18 mouse cellular contexts compared by ENCODE assay signal in the genomic region with DNA sequence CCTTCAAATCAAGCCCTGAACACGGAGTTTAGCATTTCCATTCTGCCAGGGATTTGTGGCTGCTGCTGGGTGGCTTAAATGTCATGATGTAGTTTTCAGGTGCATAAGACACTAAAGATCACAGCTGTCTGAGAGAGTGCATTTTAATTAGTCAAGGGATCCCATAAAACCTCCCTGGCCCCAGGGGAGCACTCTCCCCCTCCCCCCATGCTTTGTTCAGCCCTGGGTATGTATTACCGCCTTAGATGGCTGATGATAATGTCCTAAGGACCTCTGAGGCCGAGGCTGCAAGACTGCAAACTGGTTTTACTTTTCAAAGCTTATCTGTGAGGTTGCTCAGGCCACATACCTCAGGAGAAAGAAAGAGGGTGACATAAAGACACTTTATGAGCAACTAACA.
"Had no signal": no experiment of that assay in that cellular context is flagged by ENCODE, and none has a peak within 500 bp of the region (broad histone marks: within the 10 kb centered on the region; RNA-seq: fewer than 3 reads in every experiment).

No protein-coding gene starts in this region.

- ATAC-seq: liver, postnatal 0 days; lung, postnatal 0 days; midbrain, embryonic 13.5 days; midbrain, embryonic 15.5 days had no signal

- H3K27ac ChIP-seq: liver, embryonic 15.5 days; lung, embryonic 15.5 days; macrophage; midbrain, embryonic 13.5 days; midbrain, embryonic 15.5 days; stomach, embryonic 15.5 days; stomach, postnatal 0 days had no signal

- H3K9ac ChIP-seq: liver, embryonic 15.5 days; liver, postnatal 0 days; lung, embryonic 15.5 days; midbrain, embryonic 13.5 days; midbrain, embryonic 15.5 days; stomach, embryonic 15.5 days had no signal

- H3K27me3 ChIP-seq: liver, embryonic 15.5 days; lung, embryonic 15.5 days; megakaryocyte, embryonic 14.5 days; midbrain, embryonic 13.5 days; midbrain, embryonic 15.5 days; stomach, embryonic 15.5 days had no signal

- DNase-seq: liver, postnatal 0 days; lung, adult 2 months; lung, postnatal 14 days; lung, postnatal 36 days; right cerebral cortex, postnatal 14 days; thymus, adult 2 months; thymus, postnatal 25 days; thymus, postnatal 4 days had no signal

- H3K4me2 ChIP-seq: liver, embryonic 15.5 days; lung, embryonic 15.5 days; midbrain, embryonic 11.5 days; midbrain, embryonic 13.5 days; midbrain, embryonic 15.5 days; stomach, embryonic 15.5 days had no signal

- H3K9me3 ChIP-seq: liver, embryonic 15.5 days; lung, embryonic 15.5 days; midbrain, embryonic 13.5 days; midbrain, embryonic 15.5 days; stomach, embryonic 15.5 days had no signal

- H3K36me3 ChIP-seq: liver, embryonic 15.5 days; lung, embryonic 15.5 days; midbrain, embryonic 13.5 days; midbrain, embryonic 15.5 days; stomach, embryonic 15.5 days had no signal

- H3K4me3 ChIP-seq: liver, embryonic 15.5 days; lung, embryonic 15.5 days; megakaryocyte, embryonic 14.5 days; midbrain, embryonic 13.5 days; midbrain, embryonic 15.5 days; stomach, embryonic 15.5 days had no signal

- H3K4me1 ChIP-seq: liver, embryonic 15.5 days; lung, embryonic 15.5 days; megakaryocyte, embryonic 14.5 days; stomach, embryonic 15.5 days had no signal
